Mouse (Mus musculus) liver, embryonic 14.5 days (tissue): ENCODE results near the gene Cfap57.

Experiments used
- CTCF ChIP-seq: IDR thresholded peaks from 2 replicates; pipeline ENCODE4 v1.5.1; 2016; ENCODE audit warnings: antibody characterized with exemption, low read depth, control low read depth
- EP300 ChIP-seq: IDR thresholded peaks from 2 replicates; pipeline ENCODE4 v1.6.1; 2016; ENCODE audit warnings: antibody characterized with exemption, low read depth

DNA sequence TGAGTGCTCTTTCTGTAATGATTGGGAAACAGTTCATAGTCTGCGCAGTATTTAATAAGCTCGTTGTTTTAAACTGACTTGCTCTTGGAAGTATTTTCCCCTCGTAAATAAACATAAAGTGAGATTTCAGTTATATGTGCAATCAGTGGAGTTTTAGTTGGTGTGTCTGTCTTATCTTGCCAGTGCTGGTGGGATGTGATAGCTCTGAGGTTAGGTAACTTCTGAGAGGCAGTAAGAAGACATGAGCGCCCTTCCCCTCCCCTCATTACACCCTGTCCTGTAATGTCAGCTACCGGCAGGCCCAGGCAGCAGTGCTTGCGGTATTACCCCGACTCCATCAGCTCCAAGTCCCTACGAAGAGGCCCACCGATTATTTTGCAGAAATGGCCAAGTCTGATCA is 1.2 kb upstream of the Cfap57 start:
- no peak for TF ChIP-seq CTCF
- peak; percentile 65 for TF ChIP-seq EP300
